ENCODE assay signal across 9 mouse cellular contexts in the genomic region with DNA sequence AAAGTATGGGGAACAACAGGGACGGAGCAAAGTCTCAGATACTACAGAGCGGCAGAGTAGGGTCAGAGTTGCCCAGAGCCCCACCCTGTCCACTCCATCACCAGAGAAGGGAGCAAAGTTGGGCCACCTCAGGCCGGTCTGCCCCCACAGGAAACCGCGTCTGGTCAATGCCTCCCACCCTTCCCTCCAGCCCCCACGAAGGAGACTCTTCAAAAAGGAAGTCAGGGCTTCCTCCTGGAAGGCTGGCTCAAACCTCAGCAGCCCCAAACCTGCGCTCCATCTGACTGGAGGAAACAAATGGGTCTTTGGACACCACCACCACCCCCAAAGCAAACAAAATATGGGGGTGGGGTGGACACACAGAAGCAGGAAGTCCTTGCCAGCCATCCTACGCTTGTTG. TPM values are rescaled to one million over a fixed set of nuclear protein-coding genes. Genes with fewer than 3 reads are reported as not detected.
DNase-seq lines count a peak whose midpoint lies in the region; ATAC-seq and TF ChIP-seq lines count a peak whose summit lies in the region.
"Had no signal": no experiment of that assay in that cellular context is flagged by ENCODE, and none has a peak within 500 bp of the region (broad histone marks: within the 10 kb centered on the region; RNA-seq: fewer than 3 reads in every experiment).

No protein-coding gene starts in this region.

- DNase-seq in spleen, adult 2 months (ENCODE audit: low read depth in 1 of 2, low spot score in 2 of 2), result no peak
- DNase-seq in spleen, postnatal 14 days (ENCODE audit: low spot score in 2 of 2), result no peak
- DNase-seq in heart, postnatal 25 days (ENCODE audit: low spot score), result peak; percentile 39
- DNase-seq in liver, embryonic 11.5 days (ENCODE audit: low spot score), result no peak
- no peak for DNase-seq in right cerebral cortex, postnatal 25 days
- no peak for DNase-seq in left cerebral cortex, postnatal 14 days (ENCODE audit: low spot score in 2 of 2)
- DNase-seq in adrenal gland, postnatal 25 days, result no peak

- peak overlapping the region; percentile 21; the same call in 1 of the 2 replicates for H3K27ac ChIP-seq in spleen, adult 2 months (ENCODE audit: insufficient read depth, low read length)
- H3K27ac ChIP-seq in liver, embryonic 11.5 days (ENCODE audit: low read depth, low read length), result peak overlapping the region; percentile 36; the same call in 1 of the 2 replicates
- peak overlapping the region; percentile 73 for H3K27ac ChIP-seq in neural tube, embryonic 13.5 days (replicated peaks)
- H3K27ac ChIP-seq: macrophage had no signal

- no peaks in the 10 kb centered on the region for H3K9me3 ChIP-seq in liver, embryonic 11.5 days (ENCODE audit: control insufficient read depth, low read length)
- no peaks in the 10 kb centered on the region for H3K9me3 ChIP-seq in neural tube, embryonic 13.5 days

- peak overlapping the region; percentile 12 for H3K4me3 ChIP-seq in spleen, adult 2 months (ENCODE audit: extremely low read depth, insufficient read depth, insufficient read length)
- H3K4me3 ChIP-seq in liver, embryonic 11.5 days (ENCODE audit: low read depth, low read length), result peak overlapping the region; percentile 62
- H3K4me3 ChIP-seq in neural tube, embryonic 13.5 days, result peak overlapping the region; percentile 66

- peaks cover 8% of the 10 kb centered on the region for H3K27me3 ChIP-seq in spleen, adult 2 months (ENCODE audit: control insufficient read depth, insufficient read depth, low read length)
- H3K27me3 ChIP-seq in liver, embryonic 11.5 days (replicated peaks; ENCODE audit: control insufficient read depth, insufficient read depth, low read length), result peaks cover 27% of the 10 kb centered on the region
- H3K27me3 ChIP-seq in neural tube, embryonic 13.5 days, result peaks cover 9% of the 10 kb centered on the region

- no peak for TF ChIP-seq POLR2A in spleen, adult 2 months (IDR thresholded peaks at IDR 0.05; ENCODE audit: low read depth, low read length)

- WGBS in spleen, adult 2 months, result 1% methylated on average over 8 of the region's 8 CpGs
- WGBS in liver, embryonic 11.5 days, result 4% methylated on average over 8 of the region's 8 CpGs
- 13% methylated on average over 8 of the region's 8 CpGs for WGBS in neural tube, embryonic 13.5 days

- H3K4me1 ChIP-seq in spleen, adult 2 months (ENCODE audit: control insufficient read depth, insufficient read depth, insufficient read length), result no peaks in the 10 kb centered on the region
- peaks cover 42% of the 10 kb centered on the region for H3K4me1 ChIP-seq in liver, embryonic 11.5 days (replicated peaks; ENCODE audit: control insufficient read depth, insufficient read depth, low read length)
- H3K4me1 ChIP-seq in neural tube, embryonic 13.5 days (replicated peaks), result peaks cover 69% of the 10 kb centered on the region

- no peaks in the 10 kb centered on the region for H3K36me3 ChIP-seq in spleen, adult 2 months (ENCODE audit: control insufficient read depth, insufficient read depth, low read length)
- no peaks in the 10 kb centered on the region for H3K36me3 ChIP-seq in liver, embryonic 11.5 days (ENCODE audit: control insufficient read depth, insufficient read depth, low read length)
- no peaks in the 10 kb centered on the region for H3K36me3 ChIP-seq in neural tube, embryonic 13.5 days

- TF ChIP-seq CTCF in spleen, adult 2 months (IDR thresholded peaks at IDR 0.05; ENCODE audit: extremely low read depth, insufficient read depth, insufficient read length, insufficient replicate concordance), result no peak

- 0 out of 2 replicates have a peak, but pooled peaks have one; percentile 18 for ATAC-seq in liver, embryonic 11.5 days (replicated peaks; ENCODE audit: low FRiP score)
- ATAC-seq in neural tube, embryonic 13.5 days (ENCODE audit: low read depth), result no peak

- H3K4me2 ChIP-seq in liver, embryonic 11.5 days, result peak overlapping the region; percentile 95
- peak overlapping the region; percentile 91 for H3K4me2 ChIP-seq in neural tube, embryonic 13.5 days

- intact Hi-C loops in heart, postnatal 25 days (cut with DNase I), result loop anchor here (2.0 kb wide), 1 partner anchor 15 kb away; no protein-coding TSS in a partner anchor
- intact Hi-C loops in left cerebral cortex, postnatal 14 days (cut with DNase I), result no loop called here

- peak overlapping the region; percentile 64; the same call in 1 of the 2 replicates for H3K9ac ChIP-seq in liver, embryonic 11.5 days (ENCODE audit: low read depth, low read length)
- peak overlapping the region; percentile 83 for H3K9ac ChIP-seq in neural tube, embryonic 13.5 days

RNA-seq across cellular contexts. Expression of a gene that starts 1.5 kb away (rescaled TPM):
- 11.7 and 15.0 TPM in 2 replicates for polyA plus RNA-seq in spleen, adult 2 months (2012; rRNA removed)
- 10 to 100 TPM; 16.1 to 21.9 TPM for total RNA-seq in heart, postnatal 25 days (2021)
- polyA plus RNA-seq in liver, embryonic 11.5 days (2014; fragmentation: Nextera tagmentation; extraction: Ambion mirVana), result 17.0 and 18.4 TPM in 2 replicates
- polyA plus RNA-seq in neural tube, embryonic 13.5 days (2015; fragmentation: Nextera tagmentation; extraction: Ambion mirVana), result 30.6 and 31.5 TPM in 2 replicates
- total RNA-seq in left cerebral cortex, postnatal 14 days (2021), result 10 to 100 TPM; 15.0 to 15.1 TPM
- total RNA-seq in adrenal gland, postnatal 25 days (2021), result 21.9 and 24.0 TPM in 2 replicates

RNA-seq across cellular contexts. Expression of a gene that starts 35.9 kb away (rescaled TPM):
- 0.14 and 0.19 TPM in 2 replicates for polyA plus RNA-seq in spleen, adult 2 months (2012; rRNA removed)
- total RNA-seq in heart, postnatal 25 days (2021), result under 1 TPM in 1 of 2 experiments, not detected in 1; 0.10 TPM
- 0.84 and 0.86 TPM in 2 replicates for polyA plus RNA-seq in liver, embryonic 11.5 days (2014; fragmentation: Nextera tagmentation; extraction: Ambion mirVana)
- 0.14 TPM in 1 of 2 replicates, not detected in the other for polyA plus RNA-seq in neural tube, embryonic 13.5 days (2015; fragmentation: Nextera tagmentation; extraction: Ambion mirVana)
- under 1 TPM; 0.25 to 0.33 TPM for total RNA-seq in left cerebral cortex, postnatal 14 days (2021)
- total RNA-seq in adrenal gland, postnatal 25 days (2021), result not detected in 2 replicates
- polyA plus RNA-seq: macrophage had no signal

Comparison
In these comparisons a context has a peak if more than half of its experiments do, and no peak if none do; other contexts are left out.
1. H3K27ac ChIP-seq: peak in every context shown above with its lines; median percentile 73 in neural tube, embryonic 13.5 days; 36 in liver, embryonic 11.5 days; 21 in spleen, adult 2 months.
2. H3K4me3 ChIP-seq: peak in every context shown above with its lines; median percentile 66 in neural tube, embryonic 13.5 days; 62 in liver, embryonic 11.5 days; 12 in spleen, adult 2 months.